12 mouse cellular contexts compared by ENCODE assay signal in genomic region chr12:112510365-112510732, GRCm38 (mm10). TPM values are rescaled to one million over a fixed set of nuclear protein-coding genes. Genes with fewer than 3 reads are reported as not detected.
DNase-seq lines count a peak whose midpoint lies in the region; ATAC-seq and TF ChIP-seq lines count a peak whose summit lies in the region.
"Had no signal": no experiment of that assay in that cellular context is flagged by ENCODE, and none has a peak within 500 bp of the region (broad histone marks: within the 10 kb centered on the region; RNA-seq: fewer than 3 reads in every experiment).

No protein-coding gene starts in this region.

- DNase-seq in liver, embryonic 11.5 days (ENCODE audit: low spot score), result no peak
- DNase-seq in liver, postnatal 0 days, result no peak
- no peak for DNase-seq in embryonic facial prominence, embryonic 14.5 days (ENCODE audit: low spot score)
- DNase-seq in left cerebral cortex, postnatal 14 days (ENCODE audit: low spot score in 2 of 2), result no peak
- DNase-seq in urinary bladder, postnatal 10 days (ENCODE audit: low spot score), result no peak
- no peak for DNase-seq in left cerebral cortex, postnatal 25 days (ENCODE audit: low spot score in 2 of 2)
- DNase-seq: heart, adult 2 months had no signal

- H3K4me2 ChIP-seq in liver, embryonic 11.5 days, result peak overlapping the region; percentile 60
- H3K4me2 ChIP-seq in liver, postnatal 0 days (ENCODE audit: low read depth, low read length), result no peak overlapping the region
- peak overlapping the region; percentile 66; the same call in 1 of the 2 replicates for H3K4me2 ChIP-seq in embryonic facial prominence, embryonic 14.5 days (ENCODE audit: low read depth, low read length)
- peak overlapping the region; percentile 69 for H3K4me2 ChIP-seq in intestine, embryonic 15.5 days (replicated peaks)
- H3K4me2 ChIP-seq in neural tube, embryonic 15.5 days, result peak overlapping the region; percentile 68

- ATAC-seq in liver, embryonic 11.5 days (replicated peaks; ENCODE audit: low FRiP score), result no peak
- ATAC-seq in liver, postnatal 0 days, result no peak
- no peak for ATAC-seq in embryonic facial prominence, embryonic 14.5 days (ENCODE audit: low read depth)
- ATAC-seq in intestine, embryonic 15.5 days, result no peak
- no peak for ATAC-seq in neural tube, embryonic 15.5 days (ENCODE audit: low FRiP score)

- no peaks in the 10 kb centered on the region for H3K9me3 ChIP-seq in liver, embryonic 11.5 days (ENCODE audit: control insufficient read depth, low read length)
- H3K9me3 ChIP-seq in liver, postnatal 0 days (ENCODE audit: low read length), result no peaks in the 10 kb centered on the region
- H3K9me3 ChIP-seq in embryonic facial prominence, embryonic 14.5 days (ENCODE audit: control insufficient read depth, low read length), result no peaks in the 10 kb centered on the region
- no peaks in the 10 kb centered on the region for H3K9me3 ChIP-seq in intestine, embryonic 15.5 days
- H3K9me3 ChIP-seq in neural tube, embryonic 15.5 days (replicated peaks), result no peaks in the 10 kb centered on the region
- H3K9me3 ChIP-seq: G1E had no signal

- no peak for TF ChIP-seq CTCF in liver, postnatal 0 days (IDR thresholded peaks at IDR 0.05; ENCODE audit: low read depth)

- H3K27me3 ChIP-seq in liver, embryonic 11.5 days (replicated peaks; ENCODE audit: control insufficient read depth, insufficient read depth, low read length), result peaks cover 39% of the 10 kb centered on the region
- H3K27me3 ChIP-seq in liver, postnatal 0 days (ENCODE audit: insufficient read depth, low read length), result peaks cover 12% of the 10 kb centered on the region
- H3K27me3 ChIP-seq in embryonic facial prominence, embryonic 14.5 days (replicated peaks; ENCODE audit: control insufficient read depth, insufficient read depth, low read length), result peaks cover 26% of the 10 kb centered on the region
- H3K27me3 ChIP-seq in intestine, embryonic 15.5 days (replicated peaks), result peaks cover 21% of the 10 kb centered on the region
- H3K27me3 ChIP-seq in neural tube, embryonic 15.5 days (replicated peaks), result no peaks in the 10 kb centered on the region; the same call in 1 of the 2 replicates

- no peak overlapping the region for H3K9ac ChIP-seq in liver, embryonic 11.5 days (ENCODE audit: low read depth, low read length)
- H3K9ac ChIP-seq in liver, postnatal 0 days (replicated peaks), result no peak overlapping the region
- no peak overlapping the region for H3K9ac ChIP-seq in embryonic facial prominence, embryonic 14.5 days (ENCODE audit: low read depth, low read length)
- H3K9ac ChIP-seq in intestine, embryonic 15.5 days, result no peak overlapping the region
- H3K9ac ChIP-seq in neural tube, embryonic 15.5 days (replicated peaks), result peak overlapping the region; percentile 47

- no peak overlapping the region for H3K4me3 ChIP-seq in liver, embryonic 11.5 days (ENCODE audit: low read depth, low read length)
- no peak overlapping the region for H3K4me3 ChIP-seq in liver, postnatal 0 days (ENCODE audit: low read depth, low read length)
- peak overlapping the region; percentile 38; the same call in 1 of the 2 replicates for H3K4me3 ChIP-seq in embryonic facial prominence, embryonic 14.5 days (ENCODE audit: low read depth, low read length)
- H3K4me3 ChIP-seq in intestine, embryonic 15.5 days (replicated peaks), result peak overlapping the region; percentile 26
- peak overlapping the region; percentile 43 for H3K4me3 ChIP-seq in neural tube, embryonic 15.5 days (replicated peaks)
- H3K4me3 ChIP-seq: heart, adult 2 months had no signal

- H3K4me1 ChIP-seq in liver, embryonic 11.5 days (replicated peaks; ENCODE audit: control insufficient read depth, insufficient read depth, low read length), result 0 out of 2 replicates have a peak, but pooled peaks cover 4% of the 10 kb centered on the region
- no peaks in the 10 kb centered on the region for H3K4me1 ChIP-seq in liver, postnatal 0 days (ENCODE audit: insufficient read depth)
- H3K4me1 ChIP-seq in embryonic facial prominence, embryonic 14.5 days (ENCODE audit: control insufficient read depth, insufficient read depth, low read length), result 0 out of 2 replicates have a peak, but pooled peaks cover 7% of the 10 kb centered on the region
- H3K4me1 ChIP-seq in intestine, embryonic 15.5 days (replicated peaks), result peaks cover 5% of the 10 kb centered on the region
- peaks cover 62% of the 10 kb centered on the region for H3K4me1 ChIP-seq in neural tube, embryonic 15.5 days

- intact Hi-C loops in left cerebral cortex, postnatal 14 days (cut with DNase I), result no loop called here
- intact Hi-C loops in left cerebral cortex, postnatal 25 days (cut with DNase I), result no loop called here

- no peak for TF ChIP-seq EP300 in liver, postnatal 0 days (IDR thresholded peaks at IDR 0.05; ENCODE audit: low read depth)

- no peaks in the 10 kb centered on the region for H3K36me3 ChIP-seq in liver, embryonic 11.5 days (ENCODE audit: control insufficient read depth, insufficient read depth, low read length)
- H3K36me3 ChIP-seq in liver, postnatal 0 days (replicated peaks; ENCODE audit: insufficient read depth, low read length), result no peaks in the 10 kb centered on the region
- no peaks in the 10 kb centered on the region for H3K36me3 ChIP-seq in embryonic facial prominence, embryonic 14.5 days (ENCODE audit: control insufficient read depth, insufficient read depth, low read length)
- H3K36me3 ChIP-seq in intestine, embryonic 15.5 days, result no peaks in the 10 kb centered on the region
- H3K36me3 ChIP-seq in neural tube, embryonic 15.5 days, result no peaks in the 10 kb centered on the region
- H3K36me3 ChIP-seq: G1E had no signal

- H3K27ac ChIP-seq in liver, embryonic 11.5 days (ENCODE audit: low read depth, low read length), result no peak overlapping the region
- H3K27ac ChIP-seq in liver, postnatal 0 days (ENCODE audit: low read depth), result no peak overlapping the region
- H3K27ac ChIP-seq in embryonic facial prominence, embryonic 14.5 days (replicated peaks; ENCODE audit: low read depth, low read length), result no peak overlapping the region
- H3K27ac ChIP-seq in intestine, embryonic 15.5 days, result no peak overlapping the region
- H3K27ac ChIP-seq in neural tube, embryonic 15.5 days (replicated peaks), result peak overlapping the region; percentile 79
- H3K27ac ChIP-seq: heart, adult 2 months had no signal

- WGBS in liver, embryonic 11.5 days, result 25% methylated on average over 7 of the region's 7 CpGs
- 25% methylated on average over 7 of the region's 7 CpGs for WGBS in liver, postnatal 0 days (ENCODE audit: insufficient replicate concordance)
- WGBS in embryonic facial prominence, embryonic 14.5 days, result 19% methylated on average over 4 of the region's 7 CpGs
- WGBS in intestine, embryonic 15.5 days, result 19% methylated on average over 7 of the region's 7 CpGs
- WGBS in neural tube, embryonic 15.5 days, result 16% methylated on average over 7 of the region's 7 CpGs

RNA-seq across cellular contexts. Expression of gene Tmem179, which starts 6.2 kb away (rescaled TPM):
- 0.70 and 0.71 TPM in 2 replicates for polyA plus RNA-seq in liver, embryonic 11.5 days (2014; fragmentation: Nextera tagmentation; extraction: Ambion mirVana)
- polyA plus RNA-seq in liver, postnatal 0 days (2015; fragmentation: Nextera tagmentation; extraction: Ambion mirVana), result not detected in 2 replicates
- polyA plus RNA-seq in embryonic facial prominence, embryonic 14.5 days (2014; fragmentation: Nextera tagmentation; extraction: Ambion mirVana), result 2.4 and 2.9 TPM in 2 replicates
- 2.4 and 3.2 TPM in 2 replicates for polyA plus RNA-seq in intestine, embryonic 15.5 days (2015; fragmentation: Nextera tagmentation; extraction: Ambion mirVana)
- 69.0 and 84.0 TPM in 2 replicates for polyA plus RNA-seq in neural tube, embryonic 15.5 days (2015; fragmentation: Nextera tagmentation; extraction: Ambion mirVana)
- 100 to 1,000 TPM; 138 to 146 TPM for total RNA-seq in left cerebral cortex, postnatal 14 days (2021)
- 100 to 1,000 TPM; 131 to 133 TPM for total RNA-seq in left cerebral cortex, postnatal 25 days (2021)
- total RNA-seq: common myeloid progenitor, adult 5-6 weeks; G1E; heart, adult 2 months; liver, adult 2 months had no signal
- polyA plus RNA-seq: liver, adult 2 months had no signal

RNA-seq across cellular contexts. Expression of gene A530016L24Rik, which starts 21.1 kb away (rescaled TPM):
- 0.11 and 0.12 TPM in 2 replicates for polyA plus RNA-seq in liver, embryonic 11.5 days (2014; fragmentation: Nextera tagmentation; extraction: Ambion mirVana)
- 0.06 TPM in 1 of 2 replicates, not detected in the other for polyA plus RNA-seq in liver, postnatal 0 days (2015; fragmentation: Nextera tagmentation; extraction: Ambion mirVana)
- polyA plus RNA-seq in embryonic facial prominence, embryonic 14.5 days (2014; fragmentation: Nextera tagmentation; extraction: Ambion mirVana), result 0.69 and 1.2 TPM in 2 replicates
- 0.30 and 0.36 TPM in 2 replicates for polyA plus RNA-seq in intestine, embryonic 15.5 days (2015; fragmentation: Nextera tagmentation; extraction: Ambion mirVana)
- polyA plus RNA-seq in neural tube, embryonic 15.5 days (2015; fragmentation: Nextera tagmentation; extraction: Ambion mirVana), result 0.06 and 0.20 TPM in 2 replicates
- total RNA-seq in left cerebral cortex, postnatal 14 days (2021), result under 1 TPM; 0.33 to 0.44 TPM
- under 1 TPM; 0.23 to 0.48 TPM for total RNA-seq in left cerebral cortex, postnatal 25 days (2021)
- total RNA-seq: common myeloid progenitor, adult 5-6 weeks had no signal
- polyA plus RNA-seq: G1E had no signal

Comparison
In these comparisons a context has a peak if more than half of its experiments do, and no peak if none do; other contexts are left out.
1. H3K4me3 ChIP-seq: peak in embryonic facial prominence, embryonic 14.5 days (single experiment), intestine, embryonic 15.5 days (single experiment) and neural tube, embryonic 15.5 days (single experiment); none in liver, embryonic 11.5 days (single experiment) and liver, postnatal 0 days (single experiment).
2. RNA of gene Tmem179, which starts 6.2 kb away (polyA plus RNA-seq): 69.0 to 84.0 TPM in neural tube, embryonic 15.5 days; 2.4 to 3.2 TPM in intestine, embryonic 15.5 days, 2.4 to 2.9 TPM in embryonic facial prominence, embryonic 14.5 days, 0.70 to 0.71 TPM in liver, embryonic 11.5 days and not detected in liver, postnatal 0 days; every median in the first group is over 10 times any median in the second.